Mouse (Mus musculus): ENCODE results near the gene Zbtb20. TPM values are rescaled to one million over a fixed set of nuclear protein-coding genes. Genes with fewer than 3 reads are reported as not detected.

Gene Zbtb20
- total RNA-seq, 2 experiments from 2014 or later: 5.2 to 13.1 TPM

DNA sequence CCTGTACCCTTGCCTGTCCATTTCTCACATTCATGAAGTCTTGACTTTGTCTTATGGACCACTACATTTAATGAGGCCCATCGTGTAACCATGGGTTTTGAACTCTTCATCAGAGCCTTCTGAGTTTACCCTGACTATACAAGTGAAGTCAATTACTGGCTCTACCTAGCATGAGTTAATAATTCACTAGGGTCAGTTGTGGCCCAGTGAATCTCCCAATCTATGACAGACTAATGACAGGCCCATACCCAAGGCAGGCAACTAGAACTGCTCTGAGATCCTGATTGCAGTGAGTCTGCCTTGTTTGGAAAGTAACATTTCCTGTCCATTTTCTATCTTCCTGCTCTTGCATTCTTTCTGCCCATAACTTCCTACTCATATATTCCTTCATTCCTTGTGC is 305.4 kb downstream of the Zbtb20 start:
- ATAC-seq (replicated peaks; ENCODE audit: poor library complexity): no peak

DNA sequence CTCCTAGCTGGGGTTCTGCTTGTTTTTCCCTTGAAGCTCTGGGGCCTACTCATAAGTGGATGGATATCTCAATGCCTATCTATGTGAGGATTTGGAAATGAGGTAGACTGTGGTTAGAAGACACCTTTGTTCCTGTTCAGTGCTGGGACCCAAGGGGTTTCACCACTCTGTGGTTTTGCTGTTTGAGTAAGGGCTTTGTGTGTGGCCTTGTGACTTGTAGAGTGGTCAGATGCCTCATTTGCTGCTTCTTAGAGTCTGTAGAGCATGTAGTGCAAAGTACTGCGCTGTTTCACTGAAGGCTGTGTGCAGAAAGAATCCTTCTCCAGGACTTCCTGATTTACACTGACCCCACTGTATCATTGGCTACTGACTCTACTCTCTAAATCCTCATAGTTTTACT is 314.7 kb downstream of the Zbtb20 start:
- ATAC-seq (replicated peaks; ENCODE audit: poor library complexity): peak; percentile 85

DNA sequence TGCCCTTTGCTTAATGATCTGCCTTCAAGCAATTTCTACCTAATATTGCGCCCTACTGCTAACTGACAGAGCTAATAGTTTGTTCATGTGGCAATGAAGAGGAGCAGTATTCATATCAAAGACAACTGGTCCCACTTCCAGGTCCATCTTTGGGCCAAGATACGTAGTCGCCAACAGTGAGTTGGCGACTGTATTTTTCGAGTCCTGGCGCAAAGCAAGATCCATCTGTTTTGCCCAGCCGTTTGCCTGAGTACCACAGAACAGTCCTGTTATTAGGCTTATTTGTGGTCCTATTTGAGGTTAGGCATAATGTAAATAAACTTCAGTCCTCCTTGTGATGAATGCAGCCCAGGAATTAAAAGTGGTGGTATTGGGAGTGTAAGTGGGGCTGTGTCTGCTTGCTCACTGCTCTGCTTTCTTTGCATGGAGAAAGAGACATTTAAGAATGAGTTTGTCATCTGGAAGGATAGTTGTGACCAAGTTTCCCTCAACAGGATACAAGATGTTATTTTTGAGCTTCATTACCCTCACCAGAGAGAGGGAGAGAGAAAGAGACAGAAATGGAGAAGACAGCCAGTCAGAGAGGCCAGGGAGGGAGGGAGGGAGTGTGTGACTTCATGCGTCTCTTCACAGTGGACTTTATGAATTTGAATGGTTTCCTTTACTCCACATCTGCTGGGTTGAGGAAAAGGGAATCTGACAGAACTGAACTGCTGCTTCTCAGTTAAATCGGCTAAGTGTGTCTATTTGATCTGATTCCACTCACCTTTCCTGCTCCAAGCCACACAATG is 315.6 kb downstream of the Zbtb20 start:
- no peak for ATAC-seq (replicated peaks; ENCODE audit: poor library complexity)

DNA sequence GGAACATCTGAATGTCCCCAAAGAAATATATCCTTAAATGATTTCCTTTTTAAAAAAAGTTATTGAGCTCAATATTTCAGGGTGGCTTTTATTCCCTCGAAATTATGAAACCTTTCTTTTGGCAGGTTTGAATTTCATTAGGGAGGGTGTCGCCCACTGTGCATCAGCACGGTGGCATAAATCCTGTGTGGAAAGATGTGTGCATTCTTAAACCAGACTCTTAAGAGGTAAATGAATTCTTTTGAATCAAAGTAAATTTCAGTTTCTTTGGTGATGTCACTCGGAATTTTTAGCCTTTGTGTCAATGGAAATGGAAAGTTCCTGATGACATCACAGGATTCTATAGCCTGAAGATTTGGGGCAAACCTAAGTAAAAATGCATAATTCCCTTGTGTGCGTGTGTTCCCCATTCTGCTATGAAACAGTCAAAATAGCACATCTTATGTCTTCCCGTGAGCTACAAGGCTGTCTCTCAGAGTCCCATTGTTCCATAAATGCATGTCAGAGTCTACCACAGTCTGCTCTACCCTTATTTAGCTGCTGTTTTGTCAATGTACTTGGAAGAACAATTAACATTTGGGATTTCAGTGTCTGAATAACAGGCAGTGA is 318.1 kb downstream of the Zbtb20 start:
- no peak for ATAC-seq (replicated peaks; ENCODE audit: poor library complexity)

DNA sequence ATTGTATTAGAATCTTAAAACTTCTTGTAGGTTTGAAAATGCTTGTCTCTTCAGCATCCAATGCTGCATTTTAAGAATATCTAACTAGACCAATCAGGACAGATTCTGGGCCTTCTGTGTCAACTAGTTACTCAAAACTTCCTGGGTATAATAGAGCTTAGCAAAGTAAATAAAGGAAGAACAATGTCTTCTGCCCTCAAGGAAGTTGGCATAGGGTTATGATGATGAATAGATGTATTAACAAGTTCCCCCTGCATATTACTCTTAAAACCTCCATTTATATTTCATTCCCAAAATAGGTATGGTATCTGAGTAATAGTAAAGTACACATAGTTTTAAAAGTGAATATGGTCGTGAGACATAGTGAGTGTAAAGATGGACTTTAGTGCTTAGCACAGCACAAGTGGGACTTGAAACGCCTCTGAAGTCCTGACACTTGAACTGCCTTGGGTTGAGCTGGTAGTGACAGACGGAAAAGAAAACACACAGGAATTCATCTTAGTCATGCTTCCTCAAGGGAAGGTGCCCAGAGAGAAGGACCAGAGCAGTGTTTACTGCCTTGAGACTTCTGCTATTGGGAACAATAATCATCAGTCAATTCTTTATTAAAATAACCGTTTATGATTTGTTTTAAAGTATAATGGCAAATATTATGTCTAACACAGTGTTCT is 341.8 kb downstream of the Zbtb20 start:
- ATAC-seq (replicated peaks; ENCODE audit: poor library complexity): no peak

DNA sequence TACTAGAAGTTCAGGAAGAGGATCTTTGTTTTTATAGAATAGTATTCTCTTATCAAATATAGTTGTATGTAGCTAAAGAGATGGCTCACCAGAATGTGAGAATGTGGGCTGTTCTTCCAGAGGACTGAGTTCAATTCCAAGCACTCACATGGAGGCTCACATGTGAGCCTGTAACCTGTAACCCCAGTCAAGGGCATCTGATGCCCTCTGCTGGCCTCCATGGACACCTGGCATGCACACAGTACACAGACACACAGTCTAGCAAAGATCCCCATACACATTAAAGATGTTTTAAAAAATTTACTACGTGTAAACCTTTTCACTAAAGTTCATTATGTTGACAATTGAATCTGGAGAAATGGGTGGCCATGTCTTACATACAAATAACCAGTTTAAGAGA is 343.7 kb downstream of the Zbtb20 start:
- ATAC-seq (replicated peaks; ENCODE audit: poor library complexity): 0 out of 2 replicates have a peak, but pooled peaks have one; percentile 31

DNA sequence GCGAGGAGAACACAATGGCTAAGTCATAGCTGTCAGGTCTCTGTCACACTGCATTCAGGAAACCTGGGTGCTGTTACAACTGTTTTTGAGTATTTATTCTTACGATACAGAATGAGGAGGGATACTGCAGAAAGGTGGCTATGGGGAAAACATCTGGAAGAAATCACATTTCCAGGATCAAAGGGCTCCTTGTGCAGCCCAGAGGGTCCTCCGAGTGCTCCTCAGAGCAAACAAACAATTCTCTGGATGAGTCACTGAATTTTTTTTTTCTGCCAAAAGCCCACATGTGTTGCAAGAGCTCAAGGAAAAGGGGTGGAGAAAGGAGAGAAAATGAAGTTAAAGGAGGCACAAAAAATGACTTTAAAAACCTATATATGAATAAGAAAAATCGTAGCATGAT is 345.6 kb downstream of the Zbtb20 start:
- ATAC-seq (replicated peaks; ENCODE audit: poor library complexity): no peak

DNA sequence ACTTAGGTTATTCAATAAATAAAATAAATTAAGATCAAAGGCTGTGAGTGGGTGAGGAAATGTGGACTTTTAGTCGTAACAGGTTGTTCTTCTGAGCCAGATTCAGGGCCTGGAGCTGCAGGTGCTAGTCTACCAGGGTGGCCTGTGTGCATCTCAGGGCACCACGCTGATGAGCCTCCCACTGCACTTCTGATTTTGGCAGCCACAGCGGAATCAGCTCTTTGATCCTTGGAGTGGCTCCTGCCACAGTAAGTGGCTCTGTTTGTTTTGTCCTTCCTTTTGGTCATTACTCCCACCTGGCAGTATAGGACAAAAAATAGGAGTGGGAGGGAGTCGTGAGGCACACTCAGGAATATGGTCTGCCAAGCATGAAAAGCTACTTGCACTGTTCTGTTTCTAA is 354.6 kb downstream of the Zbtb20 start:
- ATAC-seq (replicated peaks; ENCODE audit: poor library complexity): no peak

DNA sequence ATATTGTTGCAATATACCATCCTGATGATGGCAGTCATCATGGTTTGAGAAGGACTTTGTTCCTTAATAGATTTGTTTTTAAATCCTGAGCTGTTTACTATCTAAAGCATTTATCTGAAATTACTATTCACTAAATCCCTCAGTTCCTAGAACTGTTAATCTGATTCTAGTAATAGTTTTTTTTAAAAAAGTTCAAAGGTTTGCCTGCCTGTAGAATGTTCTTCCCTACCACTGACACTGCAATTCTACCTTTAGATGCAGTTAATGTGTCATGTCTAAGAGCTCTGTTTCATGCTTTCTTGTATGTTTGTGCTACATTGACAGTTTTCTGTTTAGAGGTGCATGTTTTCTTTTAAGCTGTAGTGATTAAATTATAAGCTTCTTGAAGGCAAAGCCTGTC is 358.6 kb downstream of the Zbtb20 start:
- ATAC-seq (replicated peaks; ENCODE audit: poor library complexity): no peak

DNA sequence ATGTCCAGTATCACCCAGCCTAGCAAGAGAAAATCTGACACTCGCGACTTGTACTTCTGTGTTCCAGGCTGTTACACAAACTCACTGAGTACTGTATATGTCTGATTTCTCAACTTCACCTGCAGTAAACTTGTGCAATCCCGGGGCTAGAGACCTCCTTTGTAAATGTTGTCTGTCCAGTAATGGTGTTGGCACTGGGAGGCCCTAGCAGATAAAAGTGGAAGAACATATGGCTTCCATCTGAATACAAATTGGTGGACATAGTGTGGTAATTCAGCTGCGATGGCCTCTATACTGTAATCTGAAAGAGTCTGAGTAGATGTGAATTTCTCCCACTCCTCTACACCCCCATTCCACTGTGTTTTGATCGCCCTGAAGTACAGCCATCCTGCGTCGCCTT is 359.6 kb downstream of the Zbtb20 start:
- no peak for ATAC-seq (replicated peaks; ENCODE audit: poor library complexity)

DNA sequence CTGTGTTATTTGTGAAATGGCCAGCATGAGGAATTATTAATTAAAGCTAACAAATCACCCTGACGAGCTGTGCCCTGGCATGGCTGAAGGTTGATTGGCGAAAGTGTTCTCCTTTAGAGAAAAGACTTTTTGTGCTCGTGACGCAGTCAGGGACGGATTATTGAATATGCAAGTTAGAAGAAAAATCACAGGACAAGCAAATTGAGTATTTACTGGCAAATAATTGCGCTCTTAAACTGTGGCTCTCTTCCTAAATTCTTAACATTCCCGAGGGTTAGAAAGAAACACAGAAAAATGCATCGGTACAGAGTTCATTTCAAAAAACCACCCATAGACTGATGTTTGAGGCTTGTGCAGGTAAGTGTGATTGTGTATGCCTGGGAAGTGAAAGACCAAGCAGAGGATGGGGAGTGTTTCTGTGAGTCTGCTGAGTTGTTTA is 360.1 kb downstream of the Zbtb20 start:
- no peak for ATAC-seq (replicated peaks; ENCODE audit: poor library complexity)

DNA sequence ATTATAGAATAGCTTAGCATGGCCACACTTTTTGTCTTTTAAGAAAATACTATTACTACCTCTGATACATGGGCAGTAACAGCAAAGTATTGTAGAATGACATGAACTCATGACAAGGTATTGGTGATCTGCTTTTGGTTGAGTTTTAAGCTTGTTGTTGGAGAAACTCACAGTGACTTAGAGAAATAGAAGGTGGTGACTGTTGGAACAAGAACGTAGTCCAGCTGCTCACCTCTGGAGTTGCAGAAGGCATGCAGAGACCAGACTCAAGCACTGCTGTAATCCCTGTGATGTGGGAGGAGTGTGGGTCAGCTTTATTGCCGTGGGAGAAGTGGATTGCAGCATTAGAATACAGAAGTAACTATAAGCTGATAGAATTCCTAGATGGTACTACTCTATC is 361.9 kb downstream of the Zbtb20 start:
- no peak for ATAC-seq (replicated peaks; ENCODE audit: poor library complexity)

DNA sequence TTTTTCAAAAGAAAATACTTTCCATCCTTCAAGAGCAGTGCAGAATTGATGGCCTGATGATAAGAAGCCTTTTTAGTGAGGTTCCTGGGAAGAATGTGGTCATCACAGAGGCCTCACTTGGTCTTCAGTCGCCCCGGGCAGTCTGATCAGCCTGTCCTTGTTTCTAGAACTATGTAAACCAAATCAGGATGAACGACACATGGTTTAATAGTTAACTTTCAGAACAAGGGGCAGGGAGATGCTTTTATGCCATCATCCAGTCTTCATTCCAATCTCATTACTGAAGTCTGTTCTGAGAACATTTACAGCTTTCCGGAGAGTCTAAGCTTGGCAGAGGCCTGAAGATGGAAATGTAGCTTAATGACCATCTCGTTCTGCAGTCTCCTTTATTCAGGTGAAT is 371.3 kb downstream of the Zbtb20 start:
- no peak for ATAC-seq (replicated peaks; ENCODE audit: poor library complexity)

DNA sequence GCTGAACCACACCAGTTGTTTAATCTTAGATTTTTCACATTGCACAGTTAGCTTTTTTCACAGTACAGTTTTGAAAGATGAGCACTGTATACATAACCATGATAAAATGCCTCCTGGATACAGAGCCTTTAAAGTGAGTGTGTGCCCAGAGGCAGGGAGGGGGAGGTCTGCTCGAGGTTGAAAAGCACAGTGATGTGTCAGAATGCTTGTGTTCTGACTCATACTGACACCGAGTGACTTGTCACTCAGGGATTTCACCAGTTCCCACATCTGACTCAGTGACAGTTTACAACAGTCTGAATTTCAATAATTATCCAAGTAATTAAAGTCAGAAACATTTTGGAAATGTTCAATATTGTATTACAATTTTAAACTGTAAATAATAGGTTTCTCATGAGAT is 377.4 kb downstream of the Zbtb20 start:
- ATAC-seq (replicated peaks; ENCODE audit: poor library complexity): no peak

DNA sequence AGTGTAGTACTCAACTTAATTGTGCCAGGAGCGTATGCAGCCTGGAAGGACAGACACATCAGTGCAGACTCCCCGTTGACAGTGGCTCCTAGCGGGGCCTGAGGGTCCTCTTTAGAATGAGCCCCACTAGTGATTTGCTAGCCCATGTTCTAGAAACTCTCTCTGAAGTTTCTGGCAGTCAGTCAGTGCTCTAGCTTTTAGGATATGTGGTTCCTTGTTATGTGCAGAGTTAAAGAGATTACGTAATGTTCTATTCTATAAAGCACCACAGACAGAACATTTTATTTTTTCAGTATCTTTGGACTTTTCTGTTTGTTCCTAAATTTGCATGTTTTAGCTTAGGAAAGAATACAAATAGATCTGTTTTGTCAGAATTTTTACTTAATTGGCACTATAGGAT is 378.1 kb downstream of the Zbtb20 start:
- ATAC-seq (replicated peaks; ENCODE audit: poor library complexity): no peak

DNA sequence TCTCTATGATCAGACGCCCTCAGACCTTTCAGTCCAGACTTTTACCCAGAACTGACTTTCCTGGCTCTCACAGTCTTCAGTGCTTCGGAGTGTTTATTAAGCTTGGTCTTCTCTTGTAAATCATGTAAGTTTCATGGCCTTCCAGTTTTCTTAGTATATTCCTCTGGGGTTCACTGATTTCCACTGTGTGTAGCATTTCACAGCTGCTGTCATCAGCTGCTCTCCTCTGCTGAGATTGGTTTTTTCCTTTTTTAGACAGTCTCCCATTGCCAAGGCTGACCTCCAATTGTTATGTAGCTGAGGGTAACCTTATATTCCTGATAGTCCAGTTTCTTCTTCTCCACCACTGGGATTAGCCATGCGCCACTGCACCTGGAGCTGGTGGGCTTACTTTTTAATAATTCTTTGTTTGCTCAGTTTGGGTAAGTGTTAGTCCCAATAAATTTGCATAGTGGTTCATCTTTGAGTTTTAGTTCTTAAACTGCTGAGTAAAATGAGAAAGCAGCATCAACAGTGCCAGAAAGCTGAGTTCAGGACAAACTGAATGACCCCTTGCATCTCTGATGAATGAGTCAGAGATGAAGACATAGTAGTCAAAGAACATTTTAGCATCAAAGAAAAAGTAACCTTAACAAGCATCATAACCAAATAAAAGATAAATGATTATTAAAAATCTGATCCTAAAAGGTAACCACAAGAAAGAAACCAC is 380.7 kb downstream of the Zbtb20 start:
- ATAC-seq (replicated peaks; ENCODE audit: poor library complexity): no peak

DNA sequence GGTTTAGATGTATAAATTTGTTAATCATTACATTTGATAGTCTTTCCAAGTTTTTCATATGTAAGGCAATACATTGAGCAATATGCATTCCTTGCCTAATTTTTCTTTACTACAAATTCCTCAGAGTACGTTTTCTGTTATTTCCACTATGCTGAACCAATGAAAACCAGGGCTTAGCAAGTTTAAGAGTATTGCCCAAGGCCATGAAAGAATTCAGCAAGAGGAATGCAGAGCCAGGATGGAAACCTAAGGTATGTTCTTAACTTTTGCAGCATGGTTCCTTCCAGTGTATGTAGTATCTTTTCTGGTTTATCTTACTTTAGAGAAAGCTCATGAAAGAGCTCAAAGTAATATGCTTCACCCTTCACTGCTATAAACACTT is 381.2 kb downstream of the Zbtb20 start:
- no peak for ATAC-seq (replicated peaks; ENCODE audit: poor library complexity)

DNA sequence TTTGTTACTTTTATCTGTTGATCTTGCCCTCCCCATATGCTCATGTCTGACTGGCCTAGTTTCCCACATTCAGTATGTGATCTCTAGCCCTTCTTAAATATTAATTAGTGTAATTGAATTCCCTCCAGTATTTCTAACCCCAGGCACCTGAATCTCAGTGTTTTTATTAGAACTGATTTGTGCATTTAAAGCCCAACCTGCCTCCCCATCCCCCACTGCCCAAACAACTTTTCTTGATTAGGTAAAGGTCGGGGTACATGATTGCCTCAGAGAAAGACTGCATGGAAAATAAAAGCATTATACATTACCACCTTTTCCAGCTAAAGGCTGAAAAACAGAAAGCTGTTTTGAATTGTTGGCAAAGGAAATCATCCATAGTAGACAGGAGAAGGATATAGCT is 383.8 kb downstream of the Zbtb20 start:
- no peak for ATAC-seq (replicated peaks; ENCODE audit: poor library complexity)

DNA sequence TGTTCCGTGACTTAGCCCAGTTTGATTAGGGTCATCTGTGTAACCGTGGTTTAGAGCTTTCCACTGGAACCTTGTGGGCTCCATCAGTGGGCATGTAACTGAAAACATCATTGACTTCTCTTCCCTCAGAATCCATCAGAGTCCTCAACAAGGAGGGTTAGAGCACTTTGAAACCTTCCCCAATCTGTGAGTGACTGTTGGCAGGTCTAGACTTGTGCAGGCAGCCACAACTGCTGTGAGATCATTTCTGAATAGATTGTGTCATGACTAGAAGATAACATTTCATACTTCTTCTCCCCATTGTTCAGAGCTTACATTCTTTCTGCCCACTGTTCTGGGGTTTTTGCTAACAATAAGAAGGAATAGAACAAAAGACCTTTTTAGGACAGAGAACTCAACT is 385.2 kb downstream of the Zbtb20 start:
- no peak for ATAC-seq (replicated peaks; ENCODE audit: poor library complexity)

DNA sequence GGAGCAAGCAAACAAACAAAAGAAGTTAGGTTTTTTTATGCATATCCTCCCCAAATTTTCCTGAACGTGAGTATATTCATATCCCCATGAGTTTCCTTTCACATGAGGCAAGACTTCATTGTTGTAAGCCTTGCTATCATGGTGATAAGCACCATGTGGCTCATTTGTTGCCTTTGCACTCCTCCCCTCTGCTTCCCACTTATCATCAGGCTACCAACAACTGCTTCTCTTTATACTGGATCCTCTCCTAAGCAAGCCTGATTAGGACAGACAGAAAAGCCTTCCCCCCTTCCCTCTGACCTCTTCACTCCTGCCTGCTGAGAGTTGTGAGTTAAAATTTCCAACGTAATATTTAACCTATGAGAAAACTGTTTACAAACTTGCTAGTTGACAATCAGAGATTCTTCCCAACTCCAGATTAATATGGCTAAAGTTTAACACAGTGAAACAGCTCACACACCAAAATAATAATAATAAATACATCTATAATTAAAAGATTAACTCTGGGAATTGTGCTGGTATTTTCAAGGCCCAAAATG is 398.4 kb downstream of the Zbtb20 start:
- ATAC-seq (replicated peaks; ENCODE audit: poor library complexity): 0 out of 2 replicates have a peak, but pooled peaks have one; percentile 39

DNA sequence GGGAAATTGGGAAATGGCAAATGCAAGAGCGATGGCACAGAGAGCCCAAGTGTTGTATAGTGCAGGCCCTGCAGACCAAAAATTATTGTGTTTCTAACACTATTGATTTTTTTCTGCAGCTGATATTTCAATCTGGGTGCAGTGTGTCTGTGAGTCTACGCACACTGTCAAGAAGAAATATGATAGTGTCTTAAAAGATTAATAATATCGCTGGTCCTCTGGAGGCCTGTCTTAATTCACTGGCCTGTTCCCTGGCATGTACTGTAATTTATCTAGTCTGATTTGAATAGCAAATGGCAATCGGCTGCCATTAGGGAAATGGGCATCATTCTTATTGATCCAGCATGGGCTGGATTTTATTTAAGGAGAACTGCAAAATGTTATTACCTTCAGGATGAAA is 401.1 kb downstream of the Zbtb20 start:
- ATAC-seq (replicated peaks; ENCODE audit: poor library complexity): no peak

All from megakaryocyte progenitor cell, adult 5-6 weeks (primary cell).